Mouse (Mus musculus) T-helper 1 cell (primary cell): ENCODE data around the gene Gin1.
"Not testable (repeated sequence)": the region's sequence is repeated elsewhere in the genome, so short reads cannot be mapped to it uniquely, and the experiment has no call there.

Experiments
- in situ Hi-C: fragments of 300-600 bp; cut with MboI, MseI; formaldehyde crosslinking; loops from one replicate; pipeline ENCODE4 v1.15.1; 2025; ENCODE audit warnings: high pct_unique_total_duplicates

Gin1 gene

GRCm38 (mm10) chr1:97769904-97770753, at the start of gene Gin1, which contains the start of gene Ppip5k2:
Gin1 (plus strand) TSS chr1:97770172.
Ppip5k2 (minus strand) TSS chr1:97770411.
- in situ Hi-C loops, result no loop called here

- in situ Hi-C loops, result no loop called here
Measured at GRCm38 (mm10) chr1:97726730-97727129, 43.2 kb upstream of the Gin1 start.

GRCm38 (mm10) chr1:97729339-97729738, 40.6 kb upstream of the Gin1 start:
- in situ Hi-C loops, result no loop called here

GRCm38 (mm10) chr1:97743063-97743462, 26.9 kb upstream of the Gin1 start:
- in situ Hi-C loops, result no loop called here

GRCm38 (mm10) chr1:97745712-97746111, 24.3 kb upstream of the Gin1 start:
- in situ Hi-C loops, result no loop called here

- in situ Hi-C loops, result no loop called here
Measured at GRCm38 (mm10) chr1:97746261-97746660, 23.7 kb upstream of the Gin1 start.

GRCm38 (mm10) chr1:97748163-97748562, 21.8 kb upstream of the Gin1 start:
- in situ Hi-C loops, result no loop called here

- in situ Hi-C loops, result no loop called here
Measured at GRCm38 (mm10) chr1:97753216-97753615, 16.8 kb upstream of the Gin1 start.

GRCm38 (mm10) chr1:97754392-97754791, 15.6 kb upstream of the Gin1 start:
- in situ Hi-C loops, result no loop called here

- in situ Hi-C loops, result no loop called here
Measured at GRCm38 (mm10) chr1:97759841-97760240, 10.1 kb upstream of the Gin1 start.

GRCm38 (mm10) chr1:97760598-97760997, 9.4 kb upstream of the Gin1 start:
- in situ Hi-C loops, result no loop called here

GRCm38 (mm10) chr1:97761477-97761876, 8.5 kb upstream of the Gin1 start:
- in situ Hi-C loops, result no loop called here

- in situ Hi-C loops, result not testable (repeated sequence)
Measured at GRCm38 (mm10) chr1:97765712-97766111, 4.3 kb upstream of the Gin1 start.

- in situ Hi-C loops, result no loop called here
Measured at GRCm38 (mm10) chr1:97768089-97768488, 1.9 kb upstream of the Gin1 start.

- in situ Hi-C loops, result no loop called here
Measured at GRCm38 (mm10) chr1:97768906-97769293, 1.1 kb upstream of the Gin1 start.

GRCm38 (mm10) chr1:97769294-97769903, 573 bp upstream of the Gin1 start:
- in situ Hi-C loops, result no loop called here

- in situ Hi-C loops, result no loop called here
Measured at GRCm38 (mm10) chr1:97771118-97771517, 1.1 kb downstream of the Gin1 start.

- in situ Hi-C loops, result no loop called here
Measured at GRCm38 (mm10) chr1:97771727-97772126, 1.8 kb downstream of the Gin1 start.

- in situ Hi-C loops, result no loop called here
Measured at GRCm38 (mm10) chr1:97773362-97773761, 3.4 kb downstream of the Gin1 start.

GRCm38 (mm10) chr1:97773973-97774372, 4.0 kb downstream of the Gin1 start:
- in situ Hi-C loops, result no loop called here

- in situ Hi-C loops, result no loop called here
Measured at GRCm38 (mm10) chr1:97781674-97782073, 11.7 kb downstream of the Gin1 start.

- in situ Hi-C loops, result no loop called here
Measured at GRCm38 (mm10) chr1:97784928-97785327, 15.0 kb downstream of the Gin1 start.
